Mouse (Mus musculus): ENCODE measurements around the gene Smarcb1. TPM values are rescaled to one million over a fixed set of nuclear protein-coding genes. Genes with fewer than 3 reads are reported as not detected.
A peak's percentile ranks its signal among the peaks of the same experiment; 100 is the strongest.

Smarcb1 gene
- total RNA-seq (2021): 10 to 100 TPM; 14.2 to 16.6 TPM
- long read RNA-seq, experiment 1, transcript Smarcb1-201 (9 exons, 1,660 nt): major isoform, 15 of 18 reads
- long read RNA-seq, experiment 1, partial matches to known transcripts: 0 of 18 reads
- long read RNA-seq, experiment 1, other reads (novel, unspliced or antisense): 0 of 18 reads
- long read RNA-seq, experiment 2, transcript Smarcb1-201 (9 exons, 1,660 nt): major isoform, 10 of 19 reads
- long read RNA-seq, experiment 2, transcript Smarcb1-202 (9 exons, 1,622 nt): minor isoform, 7 of 19 reads
- long read RNA-seq, experiment 2, partial matches to known transcripts: 1 of 19 reads
- long read RNA-seq, experiment 2, other reads (novel, unspliced or antisense): 1 of 19 reads

GRCm38 (mm10) chr10:75921026-75921725 is at the start of gene Smarcb1:
Gene Smarcb1 (minus strand): TSS chr10:75921617.
- peak; percentile 94 for DNase-seq (ENCODE audit: low spot score)

GRCm38 (mm10) chr10:75954381-75954811 is 33.0 kb upstream of the Smarcb1 start, which contains the start of gene Gm5134:
Gene Gm5134 (plus strand): TSS chr10:75954514.
- no peak for DNase-seq (ENCODE audit: low spot score)

GRCm38 (mm10) chr10:75951424-75952050 is 30.1 kb upstream of the Smarcb1 start:
- peak; percentile 53 for DNase-seq (ENCODE audit: low spot score)

GRCm38 (mm10) chr10:75950791-75951210 is 29.4 kb upstream of the Smarcb1 start:
- DNase-seq (ENCODE audit: low spot score): no peak

GRCm38 (mm10) chr10:75949053-75950045 is 27.9 kb upstream of the Smarcb1 start:
- no peak for DNase-seq (ENCODE audit: low spot score)

GRCm38 (mm10) chr10:75948079-75948478 is 26.7 kb upstream of the Smarcb1 start:
- DNase-seq (ENCODE audit: low spot score): no peak

GRCm38 (mm10) chr10:75945896-75946295 is 24.5 kb upstream of the Smarcb1 start:
- DNase-seq (ENCODE audit: low spot score): no peak

- no peak for DNase-seq (ENCODE audit: low spot score)
Measured at GRCm38 (mm10) chr10:75945213-75945612, 23.8 kb upstream of the Smarcb1 start.

- peak; percentile 21 for DNase-seq (ENCODE audit: low spot score)
Measured at GRCm38 (mm10) chr10:75944066-75944772, 22.8 kb upstream of the Smarcb1 start.

GRCm38 (mm10) chr10:75942736-75943477 is 21.5 kb upstream of the Smarcb1 start, which contains the start of gene Vpreb3:
Gene Vpreb3 (plus strand): TSS chr10:75943057.
- no peak for DNase-seq (ENCODE audit: low spot score)

- no peak for DNase-seq (ENCODE audit: low spot score)
Measured at GRCm38 (mm10) chr10:75941042-75941824, 19.8 kb upstream of the Smarcb1 start.

GRCm38 (mm10) chr10:75940520-75940919 is 19.1 kb upstream of the Smarcb1 start, which contains the start of gene Gm867:
Gene Gm867 (minus strand): TSS chr10:75940672.
- DNase-seq (ENCODE audit: low spot score): no peak

- no peak for DNase-seq (ENCODE audit: low spot score)
Measured at GRCm38 (mm10) chr10:75939481-75940234, 18.2 kb upstream of the Smarcb1 start.

- peak; percentile 38 for DNase-seq (ENCODE audit: low spot score)
Measured at GRCm38 (mm10) chr10:75937851-75938643, 16.6 kb upstream of the Smarcb1 start.

- no peak for DNase-seq (ENCODE audit: low spot score)
Measured at GRCm38 (mm10) chr10:75936909-75937667, 15.7 kb upstream of the Smarcb1 start.

All from gastrocnemius, adult 18-20 months (tissue).